Mouse (Mus musculus) embryo, embryonic 9.5 days (tissue): ENCODE measurements around the gene Akap13.
A peak's percentile ranks its signal among the peaks of the same experiment; 100 is the strongest.
"Not testable (repeated sequence)": the region's sequence is repeated elsewhere in the genome, so short reads cannot be mapped to it uniquely, and the experiment has no call there.

ENCODE experiments used
- DNase-seq: peaks from one replicate; pipeline ENCODE4 v3.0.0-alpha.2; 2017; ENCODE audit errors: extremely low spot score

Akap13 gene

GRCm38 (mm10) chr7:75755861-75756449, 300.6 kb downstream of the Akap13 start:
- no peak for DNase-seq

DNA sequence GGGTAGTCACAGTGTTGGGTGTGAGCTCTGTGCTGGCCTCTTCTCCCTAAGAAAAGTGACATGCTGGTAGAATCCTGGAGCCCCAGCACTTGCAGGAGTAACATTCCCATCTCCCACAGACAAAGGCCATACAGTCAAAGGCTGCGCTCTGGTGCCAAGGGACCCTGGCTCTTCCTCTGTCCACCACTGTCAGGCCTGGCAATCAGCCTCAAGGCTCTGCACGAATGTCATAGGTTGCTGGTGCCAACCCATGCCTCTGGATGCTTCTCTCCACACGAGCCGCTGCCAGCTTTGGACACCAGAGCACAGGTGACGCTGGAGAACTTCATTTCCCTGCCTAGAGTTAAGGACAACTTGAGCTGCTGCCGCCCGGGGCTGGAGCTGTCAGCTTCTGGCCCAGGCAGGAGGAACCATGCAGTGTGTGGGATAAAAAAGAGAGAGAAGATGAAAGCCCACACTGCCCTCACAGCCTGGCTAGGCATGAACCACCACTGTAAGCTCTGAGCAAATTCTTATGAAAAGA, 304.7 kb downstream of the Akap13 start:
- DNase-seq = no peak

- not testable (repeated sequence) for DNase-seq
These were observed 305.5 kb downstream of the Akap13 start for GRCm38 (mm10) chr7:75760661-75761319.

- DNase-seq = not testable (repeated sequence)
These were observed 306.9 kb downstream of the Akap13 start for GRCm38 (mm10) chr7:75762225-75762624.

GRCm38 (mm10) chr7:75767080-75767769, 311.9 kb downstream of the Akap13 start:
- not testable (repeated sequence) for DNase-seq

DNA sequence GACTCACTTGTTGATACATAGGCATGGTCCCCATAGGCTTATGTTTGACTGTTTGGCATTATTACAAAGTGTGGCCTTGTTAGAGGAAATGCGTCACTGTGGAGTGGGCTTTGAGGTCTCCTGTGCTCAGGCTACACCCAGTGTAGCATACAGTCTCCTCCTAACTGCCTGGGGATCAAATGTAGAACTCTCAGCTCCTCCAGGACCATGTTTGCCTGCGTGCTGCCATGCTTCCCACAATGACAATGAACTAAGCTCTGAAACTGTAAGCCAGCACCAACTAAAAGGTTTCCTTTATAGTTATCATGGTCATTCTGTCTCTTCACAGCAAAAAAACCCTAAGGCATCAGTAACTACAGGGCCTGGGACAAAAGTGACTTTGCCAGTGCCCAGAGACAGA, 312.8 kb downstream of the Akap13 start:
- no peak for DNase-seq

GRCm38 (mm10) chr7:75769909-75770308, 314.6 kb downstream of the Akap13 start:
- DNase-seq = no peak

DNA sequence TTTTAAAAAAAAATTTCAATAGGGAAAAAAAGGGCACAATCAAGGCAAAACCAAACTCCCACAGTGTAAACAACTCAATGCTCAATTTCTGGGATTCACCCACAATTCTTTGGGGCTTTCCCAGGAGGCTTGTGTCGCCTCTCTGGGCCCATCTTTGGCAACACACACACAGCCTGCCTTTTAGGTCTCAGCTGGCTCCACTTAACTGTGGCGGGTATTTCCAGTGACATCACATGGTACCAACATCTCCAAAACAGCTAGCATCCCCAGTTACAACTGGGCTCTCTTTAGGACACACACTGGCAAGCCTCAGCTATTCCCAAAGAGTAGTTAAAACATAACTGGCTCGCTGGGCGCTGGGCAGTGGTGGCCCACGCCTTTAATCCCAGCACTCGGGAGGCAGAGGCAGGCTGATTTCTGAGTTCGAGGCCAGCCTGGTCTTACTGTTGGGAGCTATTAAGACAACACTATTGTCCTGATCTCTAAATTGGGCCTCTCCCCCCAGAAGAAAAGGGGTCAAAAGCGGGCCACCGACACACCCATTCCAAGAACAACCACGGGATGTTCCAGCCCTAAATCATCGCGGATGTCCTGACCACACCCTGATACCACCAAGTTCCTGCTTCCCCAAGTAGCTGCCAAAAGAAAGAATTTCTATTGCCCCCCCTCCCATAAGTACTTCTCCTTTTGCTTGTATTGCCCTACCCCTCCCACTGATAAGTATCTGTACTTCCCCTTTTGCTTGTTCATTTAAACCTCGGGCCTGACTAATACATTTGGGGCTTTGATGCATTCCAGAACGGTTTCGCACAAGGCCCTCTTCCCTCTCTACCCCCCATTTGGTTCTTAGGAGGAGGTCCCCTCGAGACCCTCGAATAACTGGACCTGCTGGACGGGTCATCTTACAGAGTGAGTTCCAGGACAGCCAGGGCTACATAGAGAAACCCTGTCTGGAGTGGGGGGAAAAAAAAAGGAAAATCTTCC, 319.1 kb downstream of the Akap13 start:
- not testable (repeated sequence) for DNase-seq

- DNase-seq = no peak
These were observed 322.7 kb downstream of the Akap13 start for GRCm38 (mm10) chr7:75778053-75778452.

DNA sequence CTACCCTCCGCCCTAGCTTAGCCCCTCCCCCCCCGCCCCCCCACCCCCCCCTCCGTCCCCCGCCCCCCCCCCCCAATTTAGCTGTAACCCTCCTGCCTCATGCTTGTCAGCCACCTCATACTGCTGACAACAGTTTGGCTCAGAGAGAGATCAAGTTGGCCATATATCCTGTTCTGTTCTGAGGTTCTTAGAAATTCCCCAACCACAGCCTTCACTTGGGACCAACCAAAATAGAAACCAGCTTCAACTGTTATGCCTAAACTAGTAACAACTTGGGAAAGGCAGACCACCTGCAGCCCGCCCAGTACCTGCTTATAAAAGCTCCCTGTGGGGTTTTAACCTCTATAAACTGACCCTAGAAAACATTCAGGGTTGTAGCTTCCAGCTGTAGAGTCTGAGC, 325.5 kb downstream of the Akap13 start:
- DNase-seq = no peak

DNA sequence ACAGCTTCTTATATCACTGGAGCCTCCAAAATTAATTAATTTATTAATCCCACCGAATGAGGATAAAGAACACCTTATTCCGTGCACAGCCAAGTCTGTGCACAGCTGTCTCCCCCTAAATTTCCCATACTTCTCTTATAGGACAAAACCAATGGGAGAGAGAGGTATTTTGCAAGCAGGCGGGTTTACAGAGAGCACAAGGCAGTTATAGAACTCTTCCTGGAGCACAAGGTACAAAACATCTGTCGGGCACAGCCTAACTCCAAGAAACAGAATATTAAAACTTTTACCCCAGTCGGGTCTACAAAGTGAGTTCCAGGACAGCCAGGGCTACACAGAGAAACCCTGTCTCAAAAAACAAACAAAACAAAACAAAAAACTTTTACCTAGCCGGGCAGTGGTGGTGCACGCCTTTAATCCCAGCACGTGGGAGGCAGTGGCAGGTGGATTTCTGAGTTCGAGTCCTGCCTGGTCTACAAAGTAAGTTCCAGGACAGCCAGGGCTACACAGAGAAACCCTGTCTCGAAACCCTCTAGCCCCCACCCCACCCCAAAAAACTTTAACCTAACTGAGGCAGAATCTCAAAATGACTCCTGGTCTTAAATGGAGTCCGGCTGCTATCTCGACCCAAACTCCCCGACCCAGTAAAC, 326.1 kb downstream of the Akap13 start:
- DNase-seq = no peak

DNA sequence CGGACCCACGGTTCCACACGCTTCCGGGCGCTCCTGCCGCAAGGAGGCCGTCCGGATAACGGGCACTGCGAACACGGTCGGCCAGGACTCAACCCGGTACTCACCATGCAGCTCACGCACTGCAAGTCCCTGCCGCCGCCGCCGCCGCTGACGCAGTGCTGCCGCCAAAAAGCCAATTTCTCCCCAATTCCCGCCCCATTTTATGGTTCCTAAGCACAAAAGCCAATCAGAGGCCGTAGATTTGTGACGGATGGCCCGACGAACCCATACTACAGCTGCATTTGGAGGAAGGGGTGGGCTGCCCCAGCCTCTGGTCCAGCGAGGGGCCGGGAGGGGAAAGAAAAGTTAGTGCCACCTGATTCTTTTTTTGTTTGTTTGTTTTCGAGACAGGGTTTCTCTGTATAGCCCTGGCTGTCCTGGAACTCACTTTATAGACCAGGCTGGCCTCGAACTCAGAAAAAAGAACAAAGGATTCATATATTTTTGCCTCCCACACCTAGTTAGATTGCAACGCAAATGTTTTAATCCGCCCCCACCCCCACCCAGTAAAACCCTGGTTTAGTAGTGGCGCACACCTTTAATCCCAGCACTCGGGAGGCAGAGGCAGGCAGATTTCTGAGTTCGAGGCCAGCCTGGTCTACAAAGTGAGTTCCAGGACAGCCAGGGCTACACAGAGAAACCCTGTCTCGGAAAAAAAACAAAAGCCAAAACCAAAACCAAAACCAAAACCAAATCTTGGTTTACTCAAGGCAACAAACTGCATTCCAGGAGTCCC, 326.8 kb downstream of the Akap13 start:
- DNase-seq = peak; percentile 92

DNA sequence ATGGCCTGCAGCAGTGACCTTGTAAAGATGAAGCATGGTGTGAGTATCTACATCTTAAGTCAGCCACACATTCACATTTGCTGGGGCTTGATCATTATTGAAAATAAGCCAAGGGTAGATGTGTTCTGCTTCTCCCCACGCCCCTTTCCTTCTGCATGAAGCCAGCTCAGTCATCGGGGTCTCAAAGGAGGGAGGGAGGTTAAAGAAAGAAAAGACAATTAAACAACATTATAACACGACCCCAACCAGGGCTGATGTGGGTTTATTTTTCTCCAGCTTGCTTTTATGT, 327.3 kb downstream of the Akap13 start:
- DNase-seq = no peak

GRCm38 (mm10) chr7:75785388-75786328, 330.3 kb downstream of the Akap13 start:
- no peak for DNase-seq

DNA sequence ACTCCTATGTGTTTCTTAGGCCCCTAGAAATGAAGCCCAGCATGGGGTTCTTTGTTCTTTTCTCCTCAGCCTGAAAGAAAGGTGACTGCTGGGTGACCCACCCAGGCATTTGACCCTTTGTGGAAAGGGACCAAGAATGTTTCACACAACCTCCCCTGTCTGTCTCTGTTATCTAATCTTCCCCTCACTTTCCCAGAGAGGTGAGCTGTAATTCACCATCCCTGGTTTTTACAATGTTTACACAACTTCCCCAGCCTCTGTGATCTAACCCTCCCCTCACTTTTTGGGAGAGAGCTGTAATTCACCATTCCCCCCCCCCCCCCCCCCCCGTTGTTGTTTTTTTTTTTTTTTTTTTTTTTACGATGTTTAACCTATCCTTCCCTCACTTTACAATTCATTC, 331.5 kb downstream of the Akap13 start:
- DNase-seq = no peak

- no peak for DNase-seq
These were observed 332.0 kb downstream of the Akap13 start for GRCm38 (mm10) chr7:75787371-75787770.

DNA sequence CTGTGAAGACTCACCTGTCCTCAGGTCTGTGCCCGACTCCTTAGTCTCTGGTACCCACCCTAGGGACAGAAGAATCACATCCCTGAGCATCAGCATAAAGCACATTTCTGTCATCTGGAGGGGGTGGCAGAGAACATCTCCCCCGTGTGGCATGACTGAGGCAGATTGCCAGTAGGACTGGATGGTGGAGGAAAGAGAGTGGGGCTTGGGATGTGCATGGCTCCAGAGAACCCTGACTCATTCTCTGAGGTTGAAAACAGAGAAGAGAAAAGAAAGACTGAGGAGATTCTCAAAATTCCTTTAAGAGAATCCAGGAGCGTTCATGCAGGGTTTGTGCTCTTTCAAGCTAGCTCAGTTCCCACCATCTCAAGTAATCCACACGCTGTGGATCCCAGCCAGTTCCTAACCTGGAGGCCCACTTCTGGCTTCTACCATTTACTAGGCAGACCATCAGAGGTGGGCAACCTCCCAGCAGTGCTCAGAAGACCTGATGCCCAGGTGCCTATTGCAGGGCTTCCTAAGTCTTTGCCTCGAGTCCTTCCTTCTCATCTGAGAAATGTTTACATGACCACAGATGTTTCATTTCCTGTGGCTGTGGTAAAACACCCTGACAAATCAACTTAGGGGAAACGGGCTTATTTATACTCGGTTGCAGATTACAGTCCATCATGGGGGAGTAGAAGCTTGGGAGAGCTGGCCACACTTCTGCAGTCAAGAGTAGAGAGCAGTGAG, 332.9 kb downstream of the Akap13 start:
- DNase-seq = not testable (repeated sequence)

- DNase-seq = not testable (repeated sequence)
These were observed 333.4 kb downstream of the Akap13 start for GRCm38 (mm10) chr7:75788801-75789135.

DNA sequence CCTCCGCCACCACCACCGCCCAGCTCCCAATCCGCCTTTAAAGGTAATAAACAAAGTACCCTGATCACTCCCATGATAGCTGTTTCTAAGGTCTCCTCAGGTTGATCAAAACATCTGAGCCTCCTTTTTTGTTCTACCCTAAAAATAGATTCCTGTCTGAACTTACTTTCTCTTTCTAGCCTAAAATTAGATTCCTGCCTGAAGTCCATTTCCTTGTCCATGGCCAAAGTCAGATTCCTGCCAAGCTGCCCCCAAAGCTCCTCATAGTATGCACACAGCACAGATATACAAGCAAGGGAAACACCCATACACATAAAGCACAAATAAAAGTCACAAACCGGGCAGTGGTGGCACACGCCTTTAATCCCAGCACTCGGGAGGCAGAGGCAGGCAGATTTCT, 334.4 kb downstream of the Akap13 start:
- DNase-seq = no peak
